Mouse (Mus musculus) left cerebral cortex, adult 8-10 months (tissue): Measurements from ENCODE around the gene Clec2g. TPM values are rescaled to one million over a fixed set of nuclear protein-coding genes. Genes with fewer than 3 reads are reported as not detected.

Experiments used
- DNase-seq, 2 experiments: peaks; one replicate each; pipeline ENCODE4 v3.0.0; 2022; ENCODE audit warnings: low spot score in 2 of 2
- microRNA-seq, 2 experiments: library from miRNA; unstranded; fragments of <30 nt; microRNA quantifications; one replicate each; pipeline ENCODE4 v1.2.0; 2022
- total RNA-seq, 4 experiments: library from RNA; stranded (reverse); gene quantifications; 2 replicates each; pipeline ENCODE4 v1.2.4; 2022

The Clec2g gene
- total RNA-seq, 4 experiments from 2014 or later: 0.53 to 1.2 (median 0.60) TPM; not detected in 1

DNA sequence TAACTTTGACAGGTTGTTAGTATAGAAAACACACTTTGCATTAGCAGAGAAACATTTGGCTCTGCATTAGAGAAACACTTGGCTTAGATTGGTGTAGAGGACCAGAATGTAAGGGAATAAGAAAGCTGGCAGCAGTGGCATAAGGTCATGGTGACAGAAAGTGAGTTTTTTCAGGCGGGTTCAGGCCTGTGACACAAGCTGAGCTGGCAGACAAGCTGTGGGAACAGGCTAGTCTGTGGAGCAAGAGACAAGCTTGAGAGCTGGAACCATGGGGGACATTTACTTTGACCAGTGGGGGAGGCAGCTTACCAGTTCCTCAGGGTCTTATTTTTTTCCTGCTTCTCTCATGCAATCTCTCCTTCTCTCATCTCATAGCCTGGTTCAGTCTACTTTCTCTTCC is 78.8 kb downstream of the Clec2g start:
- DNase-seq: no peak

DNA sequence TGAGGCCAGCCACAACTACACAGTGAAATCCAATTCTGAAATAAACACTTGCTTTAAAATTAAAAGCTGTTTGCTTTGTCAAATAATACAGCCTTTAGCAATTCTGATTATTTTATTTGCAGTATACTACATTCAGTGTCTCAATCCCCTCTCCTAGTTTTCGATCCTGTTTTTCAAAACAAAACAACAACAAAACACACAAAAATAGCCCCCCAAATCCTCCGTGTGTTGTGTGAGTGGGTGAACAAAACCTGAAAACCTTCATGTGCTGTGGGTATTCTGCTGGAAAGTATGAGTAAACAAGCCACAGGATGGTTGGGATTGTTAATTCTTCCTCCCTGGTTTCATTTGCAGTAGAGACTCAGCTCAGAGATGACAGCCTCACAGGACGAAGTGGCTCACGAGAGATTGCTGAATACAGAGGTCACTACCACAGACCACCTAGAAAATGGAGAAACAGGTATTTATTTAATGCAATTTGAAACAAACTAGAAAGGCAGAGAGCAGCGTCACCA is 79.6 kb downstream of the Clec2g start:
- no peak for DNase-seq

DNA sequence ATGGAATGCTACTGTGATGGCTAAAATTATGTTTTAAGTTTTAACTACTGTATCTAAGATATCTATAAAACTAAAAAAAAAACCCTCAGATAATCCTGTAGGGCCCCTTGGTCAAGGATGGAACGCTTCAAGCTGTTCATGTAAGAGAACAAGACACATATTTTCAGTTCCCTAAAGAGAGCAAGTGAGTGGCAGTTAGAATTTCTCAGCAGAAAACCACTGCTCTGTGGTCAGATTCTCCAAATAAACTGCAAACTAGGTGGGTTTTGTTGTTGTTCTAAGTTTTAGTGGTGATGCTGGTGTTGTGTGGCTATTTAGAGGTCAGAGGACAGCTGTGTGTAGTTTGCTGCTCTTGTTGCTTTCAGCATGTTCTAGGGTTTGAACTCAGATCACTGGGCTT is 80.2 kb downstream of the Clec2g start:
- no peak for DNase-seq

DNA sequence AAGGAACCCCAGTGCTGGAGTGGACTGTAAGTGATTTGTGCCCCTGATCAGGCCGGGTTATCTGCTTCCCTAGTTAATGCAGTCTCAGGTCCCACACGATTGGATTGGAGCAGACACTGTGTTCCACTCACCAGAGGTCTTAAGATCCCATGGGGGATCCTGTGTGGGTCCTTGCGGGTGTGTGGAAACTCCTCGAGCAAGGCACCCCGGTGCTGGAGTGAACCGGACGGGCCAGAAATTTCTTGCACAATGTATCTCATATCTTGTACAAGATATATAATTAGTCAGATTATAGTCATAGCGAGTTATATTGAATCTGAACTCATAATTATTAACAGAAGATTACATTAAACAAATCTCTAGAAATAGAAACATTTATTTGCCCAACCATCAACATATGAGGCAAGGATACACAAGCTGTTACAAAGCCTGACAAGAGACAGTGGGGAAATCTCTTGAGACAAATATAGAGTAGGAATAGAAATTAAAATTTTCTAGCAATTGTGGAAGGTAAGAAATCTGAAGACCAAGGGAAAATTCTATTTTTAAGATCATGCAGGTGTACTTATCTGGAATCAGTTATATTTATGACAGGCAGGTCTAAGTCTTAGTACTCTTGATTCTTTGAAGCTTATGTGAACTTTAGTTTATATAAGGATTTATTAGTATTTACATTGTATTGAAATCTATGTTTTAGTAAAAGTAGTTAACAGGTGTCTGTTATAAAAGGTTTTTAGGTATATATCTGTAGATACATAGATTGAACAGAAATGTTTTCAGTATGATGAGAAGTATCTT is 93.5 kb downstream of the Clec2g start:
- no peak for DNase-seq

DNA sequence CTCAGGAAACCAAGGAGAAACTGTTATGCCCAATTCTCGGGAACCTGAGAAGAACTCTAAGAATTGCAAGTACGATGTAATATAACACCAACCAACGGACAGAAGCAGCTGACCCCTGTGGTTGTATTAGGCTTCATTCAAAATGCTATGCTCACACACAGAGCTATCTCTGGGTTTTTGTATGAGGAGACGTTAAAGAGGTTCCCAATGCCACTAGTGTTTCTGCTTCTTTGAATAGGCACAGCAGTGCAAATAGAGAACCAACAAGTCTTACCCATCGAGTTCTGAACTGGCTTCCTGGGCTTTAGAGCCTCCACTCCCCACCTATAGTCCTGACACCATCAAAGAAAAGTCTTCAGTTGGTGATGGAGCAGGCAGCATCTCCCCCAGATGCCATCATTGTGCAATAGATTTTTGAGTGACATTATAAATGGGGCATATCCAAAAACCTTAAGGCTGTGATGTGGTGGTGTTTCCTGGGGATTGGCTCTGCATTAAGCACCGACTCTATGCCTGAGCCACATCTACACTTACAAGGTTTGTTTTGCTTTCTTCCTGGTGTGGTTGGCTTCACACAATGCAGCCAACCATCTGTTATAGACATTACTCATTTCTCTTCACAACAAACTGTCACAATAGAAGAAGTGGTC is 96.1 kb downstream of the Clec2g start:
- no peak for DNase-seq

DNA sequence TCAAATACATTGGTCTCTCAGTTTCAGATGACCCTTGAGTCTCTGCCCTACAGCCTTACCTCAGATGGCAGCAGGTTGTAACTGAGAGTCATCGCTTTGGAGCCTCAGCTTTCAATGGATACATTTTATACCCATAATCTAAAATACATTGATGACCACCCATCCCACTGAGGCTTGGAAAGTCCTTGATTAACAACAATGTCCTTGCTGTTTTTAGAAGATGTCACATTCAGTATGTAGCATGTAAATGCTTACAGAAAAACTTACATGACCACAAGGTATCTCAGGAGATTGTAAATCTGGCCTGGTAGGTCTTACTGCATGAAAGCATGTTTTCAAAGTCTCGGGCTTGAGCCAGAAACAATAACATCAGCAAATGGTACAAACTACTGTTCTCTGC is 96.8 kb downstream of the Clec2g start:
- no peak for DNase-seq

DNA sequence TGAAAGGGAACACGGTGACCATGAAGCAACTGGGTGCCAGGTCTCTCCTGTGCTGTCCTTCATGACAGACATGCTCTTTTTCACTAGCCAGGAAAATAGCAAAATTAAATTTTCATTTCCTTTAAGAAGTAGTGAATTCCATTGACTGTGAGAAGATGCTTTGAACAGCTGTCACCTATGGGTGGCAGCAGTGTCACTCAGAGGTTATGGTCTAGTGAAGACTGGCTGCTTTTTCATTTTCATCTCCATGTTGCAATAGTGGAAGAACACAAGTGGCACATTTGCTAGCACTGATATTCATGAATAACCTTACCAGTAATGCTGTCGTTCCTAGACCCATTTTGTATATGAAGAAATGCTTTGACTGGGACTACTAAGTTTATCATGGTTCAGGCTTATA is 99.2 kb downstream of the Clec2g start:
- no peak for DNase-seq

Small RNA genes within 50 kb of the gene (microRNA-seq; reads per million reads assigned to microRNA genes)
- 0 reads per million in 2 experiments for gene Gm27336
- gene Mir7649: 0 reads per million in 2 experiments

Other genes with a start within 250 kb of the Clec2g start
- not detected for gene Klrb1, start 211.3 kb upstream of the Clec2g start, total RNA-seq
- under 1 TPM in 1 of 4 experiments, not detected in 3; 0.25 TPM for gene Klrb1c, start 145.2 kb upstream of the Clec2g start, total RNA-seq
- under 1 TPM in 1 of 4 experiments, not detected in 3; 0.82 TPM for gene Gm44511, start 108.1 kb upstream of the Clec2g start, total RNA-seq
- under 1 TPM in 2 of 4 experiments, not detected in 2; 0.46 to 0.70 TPM for gene Klrb1b, start 108.0 kb upstream of the Clec2g start, total RNA-seq
- under 1 TPM in 1 of 4 experiments, not detected in 3; 0.17 TPM for gene Clec2i, start 46.8 kb upstream of the Clec2g start, total RNA-seq
- 1 to 10 TPM in 3 of 4 experiments, under 1 TPM in 1; 0.84 to 1.7 (median 1.4) TPM for gene BC035044, start 43.3 kb upstream of the Clec2g start, total RNA-seq
- not detected for gene Klrb1f, start 111.5 kb downstream of the Clec2g start, total RNA-seq
- not detected for gene Clec2e, start 166.5 kb downstream of the Clec2g start, total RNA-seq
- gene Clec2d, start 246.2 kb downstream of the Clec2g start, total RNA-seq: 1 to 10 TPM; 9.0 to 9.9 (median 9.7) TPM